Mouse (Mus musculus): ENCODE data around the gene Edrf1.

Gene Edrf1

GRCm38 (mm10) chr7:133637361-133638305 lies at the start of gene Edrf1:
Gene Edrf1, plus strand, starts transcription at chr7:133637543.
- peak; percentile 91 for DNase-seq

GRCm38 (mm10) chr7:133591750-133592149 lies 45.6 kb upstream of the Edrf1 start:
- DNase-seq, result no peak

GRCm38 (mm10) chr7:133600558-133600957 lies 36.8 kb upstream of the Edrf1 start:
- DNase-seq, result no peak

- DNase-seq, result no peak
Observed at GRCm38 (mm10) chr7:133602058-133602457, 35.3 kb upstream of the Edrf1 start, which contains the start of gene Tex36. Gene Tex36, minus strand, starts transcription at chr7:133602158.

GRCm38 (mm10) chr7:133603156-133603555 lies 34.2 kb upstream of the Edrf1 start:
- DNase-seq, result no peak

- no peak for DNase-seq
Observed at GRCm38 (mm10) chr7:133604427-133605081, 32.8 kb upstream of the Edrf1 start.

GRCm38 (mm10) chr7:133607331-133607730 lies 30.0 kb upstream of the Edrf1 start:
- DNase-seq, result no peak

GRCm38 (mm10) chr7:133607883-133608575 lies 29.3 kb upstream of the Edrf1 start:
- no peak for DNase-seq

- no peak for DNase-seq
Observed at GRCm38 (mm10) chr7:133608631-133609340, 28.6 kb upstream of the Edrf1 start.

- DNase-seq, result no peak
Observed at GRCm38 (mm10) chr7:133609585-133609984, 27.8 kb upstream of the Edrf1 start.

GRCm38 (mm10) chr7:133612981-133613380 lies 24.4 kb upstream of the Edrf1 start:
- DNase-seq, result no peak

GRCm38 (mm10) chr7:133620721-133621120 lies 16.6 kb upstream of the Edrf1 start:
- no peak for DNase-seq

GRCm38 (mm10) chr7:133623226-133623625 lies 14.1 kb upstream of the Edrf1 start:
- no peak for DNase-seq

GRCm38 (mm10) chr7:133627184-133627936 lies 10.0 kb upstream of the Edrf1 start:
- no peak for DNase-seq

- DNase-seq, result no peak
Observed at GRCm38 (mm10) chr7:133630821-133631220, 6.5 kb upstream of the Edrf1 start.

GRCm38 (mm10) chr7:133632476-133632875 lies 4.9 kb upstream of the Edrf1 start:
- peak; percentile 78 for DNase-seq

- DNase-seq, result no peak
Observed at GRCm38 (mm10) chr7:133634932-133635650, 2.3 kb upstream of the Edrf1 start.

GRCm38 (mm10) chr7:133636738-133637352 lies 498 bp upstream of the Edrf1 start:
- peak; percentile 95 for DNase-seq

- DNase-seq, result peak; percentile 11
Observed at GRCm38 (mm10) chr7:133638306-133638705, 963 bp downstream of the Edrf1 start.

- no peak for DNase-seq
Observed at GRCm38 (mm10) chr7:133638821-133639220, 1.5 kb downstream of the Edrf1 start.

- no peak for DNase-seq
Observed at GRCm38 (mm10) chr7:133645716-133646115, 8.4 kb downstream of the Edrf1 start.

Data from thymus, postnatal 4 days (tissue).